Mouse (Mus musculus) left cerebral cortex, adult 8-10 months (tissue): ENCODE data around the gene Gimap4. TPM values are rescaled to one million over a fixed set of nuclear protein-coding genes. Genes with fewer than 3 reads are reported as not detected.

Experiments
- total RNA-seq, 4 experiments: library from RNA; stranded (reverse); gene quantifications; 2 replicates each; pipeline ENCODE4 v1.2.4; 2022

Gimap4 gene
- total RNA-seq, 4 experiments from 2014 or later = 0.41 to 0.56 (median 0.55) TPM; not detected in 1

Other genes with a start within 250 kb of the Gimap4 start
- gene Zfp467, start 238.7 kb upstream of the Gimap4 start, total RNA-seq = 10 to 100 TPM; 36.6 to 46.3 (median 38.6) TPM
- 1 to 10 TPM in 1 of 4 experiments, under 1 TPM in 3; 0.84 to 1.4 (median 0.90) TPM for gene Sspo, start 236.3 kb upstream of the Gimap4 start, total RNA-seq
- 100 to 1,000 TPM; 400 to 422 (median 415) TPM for gene Atp6v0e2, start 146.9 kb upstream of the Gimap4 start, total RNA-seq
- 10 to 100 TPM; 41.6 to 55.1 (median 46.4) TPM for gene Lrrc61, start 129.8 kb upstream of the Gimap4 start, total RNA-seq
- gene Rarres2, start 111.8 kb upstream of the Gimap4 start, total RNA-seq = 10 to 100 TPM; 16.1 to 17.3 (median 16.9) TPM
- gene Gm45021, start 94.9 kb upstream of the Gimap4 start, total RNA-seq = not detected
- gene Repin1, start 90.7 kb upstream of the Gimap4 start, total RNA-seq = 10 to 100 TPM; 62.2 to 67.3 (median 64.6) TPM
- gene Gm44965, start 90.6 kb upstream of the Gimap4 start, total RNA-seq = 1 to 10 TPM in 1 of 4 experiments, not detected in 3; 1.6 TPM
- 1 to 10 TPM; 7.7 to 9.5 (median 7.8) TPM for gene Zfp775, start 82.5 kb upstream of the Gimap4 start, total RNA-seq
- gene AI854703, start 57.8 kb upstream of the Gimap4 start, total RNA-seq = 10 to 100 TPM; 15.2 to 16.7 (median 16.1) TPM
- 1 to 10 TPM in 1 of 4 experiments, under 1 TPM in 3; 0.77 to 1.0 (median 0.83) TPM for gene Gimap8, start 37.3 kb upstream of the Gimap4 start, total RNA-seq
- 1 to 10 TPM in 1 of 4 experiments, under 1 TPM in 3; 0.36 to 1.0 (median 0.45) TPM for gene Gimap9, start 8.4 kb upstream of the Gimap4 start, total RNA-seq
- gene Gimap6, start 23.7 kb downstream of the Gimap4 start, total RNA-seq = 1 to 10 TPM; 3.1 to 4.3 (median 4.0) TPM
- gene Gm28053, start 34.1 kb downstream of the Gimap4 start, total RNA-seq = 1 to 10 TPM in 1 of 4 experiments, not detected in 3; 2.3 TPM
- gene Gimap7, start 34.1 kb downstream of the Gimap4 start, total RNA-seq = not detected
- 1 to 10 TPM; 1.6 to 2.8 (median 1.8) TPM for gene Gimap1, start 54.5 kb downstream of the Gimap4 start, total RNA-seq
- 1 to 10 TPM in 1 of 4 experiments, under 1 TPM in 3; 0.32 to 1.2 (median 0.89) TPM for gene Gimap5, start 61.6 kb downstream of the Gimap4 start, total RNA-seq
- not detected for gene Gimap3, start 86.3 kb downstream of the Gimap4 start, total RNA-seq
- gene Tmem176a, start 156.4 kb downstream of the Gimap4 start, total RNA-seq = 10 to 100 TPM; 28.8 to 63.0 (median 40.9) TPM
- gene Tmem176b, start 156.9 kb downstream of the Gimap4 start, total RNA-seq = 10 to 100 TPM; 48.3 to 96.9 (median 67.8) TPM
- not detected for gene Aoc1, start 188.3 kb downstream of the Gimap4 start, total RNA-seq
- gene 1600015I10Rik, start 245.3 kb downstream of the Gimap4 start, total RNA-seq = not detected